ENCODE assay signal across 13 mouse cellular contexts in genomic region chr9:43419993-43420715, GRCm38 (mm10).
DNase-seq lines count a peak whose midpoint lies in the region; ATAC-seq lines count a peak whose summit lies in the region.
"Had no signal": no experiment of that assay in that cellular context is flagged by ENCODE, and none has a peak within 500 bp of the region (broad histone marks: within the 10 kb centered on the region; RNA-seq: fewer than 3 reads in every experiment).

No protein-coding gene starts in this region.

- intact Hi-C loops in left cerebral cortex, postnatal 14 days (cut with DNase I): no loop called here

- peak; percentile 62 for DNase-seq in embryo, embryonic 10 days (ENCODE audit: low spot score)
- DNase-seq in neural tube, embryonic 10.5 days (ENCODE audit: extremely low spot score, low spot score): peak; percentile 15
- DNase-seq in lung, adult 18-20 months: no peak
- no peak for DNase-seq in urinary bladder, postnatal 14 days (ENCODE audit: low spot score)
- DNase-seq in left cerebral cortex, postnatal 14 days (ENCODE audit: low spot score in 2 of 2): no peak
- DNase-seq: kidney, adult 8-10 months; thymus, adult 2 months had no signal

- H3K27me3 ChIP-seq in forebrain, embryonic 12.5 days: peaks cover 11% of the 10 kb centered on the region; the same call in 1 of the 2 replicates
- H3K27me3 ChIP-seq in forebrain, embryonic 15.5 days: no peaks in the 10 kb centered on the region; the same call in 1 of the 2 replicates
- peaks cover 29% of the 10 kb centered on the region; the same call in 1 of the 2 replicates for H3K27me3 ChIP-seq in hindbrain, embryonic 13.5 days

- peak overlapping the region; percentile 42 for H3K4me2 ChIP-seq in forebrain, embryonic 12.5 days
- no peak overlapping the region for H3K4me2 ChIP-seq in forebrain, embryonic 15.5 days (replicated peaks)
- peak overlapping the region; percentile 19 for H3K4me2 ChIP-seq in hindbrain, embryonic 13.5 days
- H3K4me2 ChIP-seq: embryonic facial prominence, embryonic 15.5 days had no signal

- no peak for ATAC-seq in forebrain, embryonic 12.5 days (ENCODE audit: low FRiP score)
- ATAC-seq in forebrain, embryonic 15.5 days (replicated peaks): no peak
- no peak for ATAC-seq in hindbrain, embryonic 13.5 days (ENCODE audit: low FRiP score)

- H3K4me1 ChIP-seq in forebrain, embryonic 12.5 days: peaks cover 13% of the 10 kb centered on the region
- H3K4me1 ChIP-seq in forebrain, embryonic 15.5 days: 0 out of 2 replicates have a peak, but pooled peaks cover 4% of the 10 kb centered on the region
- H3K4me1 ChIP-seq in hindbrain, embryonic 13.5 days (replicated peaks): peaks cover 10% of the 10 kb centered on the region

- WGBS in forebrain, embryonic 12.5 days: 19% methylated on average over 17 of the region's 17 CpGs
- WGBS in forebrain, embryonic 15.5 days: 14% methylated on average over 17 of the region's 17 CpGs
- 19% methylated on average over 17 of the region's 17 CpGs for WGBS in hindbrain, embryonic 13.5 days

- H3K27ac ChIP-seq in forebrain, embryonic 12.5 days: no peak overlapping the region
- H3K27ac ChIP-seq in forebrain, embryonic 15.5 days (replicated peaks): no peak overlapping the region
- no peak overlapping the region for H3K27ac ChIP-seq in hindbrain, embryonic 13.5 days
- H3K27ac ChIP-seq: embryonic facial prominence, embryonic 15.5 days; macrophage had no signal

- H3K9ac ChIP-seq in forebrain, embryonic 12.5 days: peak overlapping the region; percentile 29; the same call in 1 of the 2 replicates
- no peak overlapping the region for H3K9ac ChIP-seq in forebrain, embryonic 15.5 days (replicated peaks)
- H3K9ac ChIP-seq in hindbrain, embryonic 13.5 days: peak overlapping the region; percentile 35; the same call in 1 of the 2 replicates
- H3K9ac ChIP-seq: embryonic facial prominence, embryonic 15.5 days had no signal

- H3K9me3 ChIP-seq in forebrain, embryonic 12.5 days: no peaks in the 10 kb centered on the region
- no peaks in the 10 kb centered on the region for H3K9me3 ChIP-seq in forebrain, embryonic 15.5 days
- no peaks in the 10 kb centered on the region for H3K9me3 ChIP-seq in hindbrain, embryonic 13.5 days
- H3K9me3 ChIP-seq: embryonic facial prominence, embryonic 15.5 days had no signal

- no peaks in the 10 kb centered on the region for H3K36me3 ChIP-seq in forebrain, embryonic 12.5 days (replicated peaks)
- H3K36me3 ChIP-seq in forebrain, embryonic 15.5 days: no peaks in the 10 kb centered on the region
- H3K36me3 ChIP-seq in hindbrain, embryonic 13.5 days: no peaks in the 10 kb centered on the region
- H3K36me3 ChIP-seq: embryonic facial prominence, embryonic 15.5 days; G1E had no signal

- no peak overlapping the region; the same call in 1 of the 2 replicates for H3K4me3 ChIP-seq in forebrain, embryonic 12.5 days (replicated peaks)
- H3K4me3 ChIP-seq in forebrain, embryonic 15.5 days: no peak overlapping the region
- no peak overlapping the region for H3K4me3 ChIP-seq in hindbrain, embryonic 13.5 days
- H3K4me3 ChIP-seq: embryonic facial prominence, embryonic 15.5 days had no signal

Comparison
In these comparisons a context has a peak if more than half of its experiments do, and no peak if none do; other contexts are left out.
1. DNase-seq: peak in embryo, embryonic 10 days (single experiment) and neural tube, embryonic 10.5 days (single experiment); none in lung, adult 18-20 months (0 of 2), urinary bladder, postnatal 14 days (single experiment) and left cerebral cortex, postnatal 14 days (0 of 2).